Mouse (Mus musculus): ENCODE results near the gene Tmc8. TPM values are rescaled to one million over a fixed set of nuclear protein-coding genes. Genes with fewer than 3 reads are reported as not detected.
"Not testable (repeated sequence)": the region's sequence is repeated elsewhere in the genome, so short reads cannot be mapped to it uniquely, and the experiment has no call there.

The Tmc8 gene
- total RNA-seq, 2 experiments from 2014 or later = 3.2 to 4.3 TPM

DNA sequence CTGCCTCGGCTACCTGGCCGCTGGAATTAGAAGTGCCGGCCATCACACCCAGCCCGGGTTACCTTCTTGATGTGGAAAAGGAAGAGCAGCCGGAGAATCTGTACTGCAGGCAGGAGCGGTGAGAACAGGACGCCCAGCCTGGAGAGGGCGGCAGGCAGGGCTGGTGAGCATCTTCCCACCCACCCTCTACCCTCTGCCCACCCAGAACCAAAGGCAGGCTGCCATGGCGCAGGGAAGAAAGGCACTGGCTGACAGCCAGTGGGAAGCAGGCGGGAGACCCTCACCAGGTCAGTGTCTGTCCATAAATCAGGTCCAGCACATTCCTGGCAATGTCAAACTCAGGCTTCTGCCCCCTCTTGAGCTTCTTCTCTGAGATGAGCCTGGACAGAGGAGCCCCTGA, 11.5 kb upstream of the Tmc8 start:
- DNase-seq (ENCODE audit: low spot score in 2 of 2) = no peak

GRCm38 (mm10) chr11:117772352-117772751, 9.5 kb upstream of the Tmc8 start:
- DNase-seq (ENCODE audit: low spot score in 2 of 2) = no peak

DNA sequence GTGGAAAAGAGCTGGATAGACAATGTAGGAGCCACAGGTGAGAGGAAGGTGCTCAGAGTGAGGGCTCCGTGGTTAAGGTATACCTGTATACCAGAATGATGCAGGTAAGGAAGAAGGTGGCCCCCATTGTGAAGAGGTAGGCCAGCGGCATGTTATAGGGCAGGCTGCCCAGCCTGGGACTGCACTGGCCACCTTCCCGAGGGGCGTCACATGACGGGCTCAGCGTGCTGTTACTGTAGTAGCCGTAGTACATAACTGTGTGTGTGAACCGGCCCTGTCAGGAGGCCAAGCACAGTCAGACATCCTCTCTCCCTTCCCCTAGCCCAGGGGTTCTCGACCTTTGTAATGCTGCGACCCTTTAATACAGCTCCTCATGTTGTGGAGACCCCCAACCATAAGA, 7.0 kb upstream of the Tmc8 start:
- DNase-seq (ENCODE audit: low spot score in 2 of 2) = no peak

- DNase-seq (ENCODE audit: low spot score in 2 of 2) = no peak
Measured at GRCm38 (mm10) chr11:117775540-117775939, 6.3 kb upstream of the Tmc8 start.

DNA sequence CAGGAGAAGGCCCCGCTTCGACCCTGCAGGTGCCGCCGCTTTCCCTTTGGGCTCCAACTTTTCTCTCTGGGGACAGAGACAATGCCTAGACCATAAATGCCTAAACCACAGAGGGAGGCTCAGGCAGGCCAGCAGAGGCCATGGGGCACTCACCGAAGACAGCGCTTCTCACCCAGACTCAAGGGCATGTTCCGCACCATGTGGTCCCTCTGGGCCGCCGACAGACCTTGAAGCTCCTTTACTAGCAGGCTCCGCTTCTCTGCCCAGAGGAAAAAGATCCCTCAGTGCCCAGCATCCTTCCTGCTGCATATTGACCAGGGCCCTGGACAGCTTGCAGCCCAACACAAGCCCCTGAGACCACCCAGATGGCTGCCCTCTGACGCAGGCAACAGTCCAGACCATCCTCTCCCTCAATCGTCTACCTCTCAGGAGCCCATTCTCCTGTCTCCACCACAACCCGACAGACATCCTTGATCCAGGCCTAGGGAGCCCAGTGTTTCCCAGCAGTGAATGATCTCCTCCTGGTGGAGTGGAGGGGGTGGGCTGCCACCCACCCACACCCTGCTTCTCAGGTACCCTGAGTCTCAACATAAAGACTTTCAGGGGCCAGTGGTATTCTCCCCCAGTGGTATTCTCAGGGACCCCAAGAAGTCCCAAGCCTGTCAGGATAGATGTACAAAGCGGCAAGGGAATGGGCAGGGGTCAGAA, 5.6 kb upstream of the Tmc8 start:
- DNase-seq (ENCODE audit: low spot score in 2 of 2) = peak in 1 of 2 experiments; percentile 27

DNA sequence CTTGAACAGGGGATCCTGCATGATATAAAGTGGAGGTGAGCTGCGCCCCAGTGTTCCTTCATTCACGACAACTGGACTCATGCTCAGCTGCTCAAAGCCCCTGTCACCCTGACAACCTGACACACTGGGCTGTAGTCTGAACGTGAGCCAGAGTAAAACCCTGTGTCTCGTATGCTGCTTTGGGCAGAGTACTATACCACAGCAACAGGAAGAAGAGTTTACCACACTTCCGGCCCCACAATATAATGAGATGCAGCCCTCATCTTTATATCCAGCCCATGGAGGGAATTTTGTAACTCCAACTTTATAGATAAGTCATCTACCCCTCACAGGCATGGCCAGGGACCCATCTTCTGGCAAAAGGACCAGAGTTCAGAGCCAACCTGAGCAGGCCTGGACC, 4.8 kb upstream of the Tmc8 start:
- DNase-seq (ENCODE audit: low spot score in 2 of 2) = no peak

DNA sequence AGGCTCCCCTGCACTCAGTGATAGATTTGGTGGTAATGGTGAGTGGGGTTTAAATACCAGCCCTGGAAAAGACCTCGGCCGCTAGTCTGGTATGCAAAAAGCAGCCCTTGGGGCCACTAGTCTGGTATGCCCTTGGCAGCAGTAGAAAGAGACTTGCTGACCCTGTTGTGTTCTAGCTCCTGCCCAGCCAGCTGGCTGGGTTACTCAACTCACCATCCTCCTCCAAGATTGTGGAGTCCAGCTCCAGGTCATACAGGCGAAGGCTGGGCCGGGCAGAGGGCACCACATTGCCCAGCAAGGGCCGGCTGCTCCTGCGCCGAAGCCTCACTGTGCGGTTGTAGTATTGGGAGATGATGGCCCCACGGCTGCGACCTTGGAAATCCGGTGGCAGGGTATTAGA, 3.8 kb upstream of the Tmc8 start:
- DNase-seq (ENCODE audit: low spot score in 2 of 2) = no peak

DNA sequence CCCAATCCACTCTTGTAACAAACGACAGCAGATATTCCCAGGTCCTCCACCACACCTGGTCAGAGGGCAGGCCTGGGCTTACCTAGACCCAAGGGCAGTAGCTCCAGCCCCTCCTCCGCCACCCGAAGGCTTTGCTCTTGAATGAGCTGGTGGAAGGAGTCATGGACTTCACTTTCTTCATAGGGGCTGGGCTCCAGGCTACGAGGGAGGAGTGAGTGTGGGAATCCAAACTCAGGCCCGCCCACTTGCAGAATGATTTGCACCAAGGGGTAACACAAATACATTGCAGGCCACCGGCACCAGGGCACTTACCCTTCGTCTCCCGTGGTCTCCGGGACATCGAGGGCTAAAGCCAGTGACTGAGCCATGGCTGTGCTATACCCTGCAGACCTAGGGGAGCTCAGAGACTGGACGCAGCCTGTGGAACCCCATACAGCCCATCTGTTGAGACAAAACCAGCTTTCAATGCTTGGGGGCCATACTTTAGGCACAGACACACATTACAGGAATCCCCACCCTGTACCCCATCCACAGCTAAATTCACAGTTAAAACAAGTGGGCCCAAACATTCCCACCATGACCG, 2.9 kb upstream of the Tmc8 start:
- DNase-seq (ENCODE audit: low spot score in 2 of 2) = peak in 1 of 2 experiments; percentile 41

GRCm38 (mm10) chr11:117779434-117780198, 2.3 kb upstream of the Tmc8 start:
- peak; percentile 69 to 70 for DNase-seq (ENCODE audit: low spot score in 2 of 2)

- no peak for DNase-seq (ENCODE audit: low spot score in 2 of 2)
Measured at GRCm38 (mm10) chr11:117780199-117780515, 1.7 kb upstream of the Tmc8 start.

DNA sequence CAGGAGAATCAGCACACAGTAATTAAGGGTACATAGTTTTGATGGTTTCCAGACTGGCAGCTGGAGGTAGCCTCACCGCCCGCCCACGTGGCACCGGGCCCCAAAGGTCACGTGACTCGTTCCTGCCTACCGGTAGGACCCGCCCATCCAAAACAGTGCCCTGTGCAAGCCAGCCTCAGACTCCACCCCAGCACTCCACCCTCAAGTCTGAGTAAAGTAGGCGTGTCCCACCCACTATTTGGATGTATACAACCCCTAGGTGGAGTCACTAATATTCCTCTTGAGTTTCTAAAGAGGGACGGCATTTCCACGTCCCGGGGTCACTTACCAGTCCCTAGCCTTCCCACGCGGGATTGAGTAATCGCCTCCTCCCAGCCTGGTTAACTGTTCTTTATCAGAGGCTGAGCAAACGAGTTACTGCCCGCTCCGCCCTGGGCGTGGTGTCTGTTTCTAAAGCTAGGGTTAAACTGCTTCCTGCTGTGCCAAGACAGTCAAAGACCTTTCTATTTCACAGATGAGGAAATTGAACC, 1.2 kb upstream of the Tmc8 start:
- DNase-seq (ENCODE audit: low spot score in 2 of 2) = peak; percentile 75 to 77

DNA sequence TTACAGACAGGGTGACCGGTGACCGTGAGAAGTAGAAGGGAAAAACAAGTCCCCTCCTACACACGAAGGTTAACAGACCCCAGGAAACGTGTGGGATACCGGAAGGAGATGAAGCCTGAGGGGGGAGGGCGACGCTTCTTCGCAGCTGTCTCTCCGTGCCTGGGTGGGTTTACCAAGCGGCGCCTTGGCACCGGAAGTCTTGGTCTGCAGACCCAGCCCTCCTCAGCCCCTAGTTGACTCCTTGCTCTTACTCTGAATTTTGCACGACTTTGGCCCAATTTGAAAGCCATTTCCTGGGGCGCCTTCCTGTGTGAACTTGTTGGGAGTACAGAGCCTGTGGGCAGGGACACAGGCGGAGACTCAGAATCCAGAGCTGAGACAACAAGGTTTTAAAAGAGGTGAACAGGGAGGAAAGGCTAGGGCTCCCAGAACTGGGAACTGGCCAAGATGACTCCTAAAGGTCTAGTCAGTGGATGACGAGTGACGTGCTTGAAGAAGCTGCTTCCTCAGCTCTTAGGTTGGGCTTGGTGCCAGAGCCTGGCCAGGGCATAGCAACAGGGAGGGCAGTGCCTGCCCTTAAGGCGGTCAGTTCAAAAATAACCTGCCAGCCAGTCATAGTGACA, 566 bp upstream of the Tmc8 start:
- DNase-seq (ENCODE audit: low spot score in 2 of 2) = peak; percentile 72 to 76

DNA sequence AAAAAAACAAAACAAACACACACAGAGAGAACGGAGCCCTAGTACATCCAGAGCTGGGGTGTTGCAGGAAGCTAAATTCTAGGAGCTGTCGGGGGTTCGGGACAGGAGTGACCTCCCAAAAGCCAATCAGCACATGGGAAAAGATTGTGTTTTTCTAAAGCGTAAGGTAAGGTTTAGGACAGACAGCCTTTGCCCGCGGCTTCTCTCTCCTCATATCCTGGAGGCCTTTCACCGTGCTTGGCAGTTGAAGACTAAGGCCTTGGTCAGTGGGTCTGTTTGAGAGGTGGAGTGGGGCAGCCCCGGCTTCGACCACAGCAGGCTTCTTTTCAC, 794 bp downstream of the Tmc8 start:
- DNase-seq (ENCODE audit: low spot score in 2 of 2) = no peak

- peak; percentile 40 to 59 for DNase-seq (ENCODE audit: low spot score in 2 of 2)
Measured at GRCm38 (mm10) chr11:117783089-117783488, 1.2 kb downstream of the Tmc8 start.

GRCm38 (mm10) chr11:117783683-117784309, 1.9 kb downstream of the Tmc8 start:
- no peak for DNase-seq (ENCODE audit: low spot score in 2 of 2)

DNA sequence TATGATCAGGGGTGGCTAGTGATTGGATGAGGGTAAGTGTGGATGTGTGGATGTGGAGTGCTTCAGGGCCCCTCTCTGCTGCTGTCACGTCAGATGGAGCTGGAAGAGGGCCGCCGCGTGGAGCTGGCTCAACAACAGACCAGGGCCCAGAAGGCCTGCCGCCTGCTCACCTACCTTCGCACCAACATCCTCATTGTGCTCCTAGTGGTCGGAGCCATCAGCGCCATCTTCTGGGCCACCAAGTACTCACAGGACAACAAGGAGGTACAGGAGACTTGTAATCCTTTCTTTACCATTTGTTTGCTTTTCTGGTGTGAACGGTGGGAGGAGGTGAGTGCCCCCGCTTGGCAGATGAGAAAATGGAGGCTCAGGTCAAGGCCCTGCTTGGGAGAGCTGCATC, 4.4 kb downstream of the Tmc8 start:
- peak; percentile 51 to 63 for DNase-seq (ENCODE audit: low spot score in 2 of 2)

- DNase-seq (ENCODE audit: low spot score in 2 of 2) = not testable (repeated sequence)
Measured at GRCm38 (mm10) chr11:117788481-117788880, 6.6 kb downstream of the Tmc8 start.

DNA sequence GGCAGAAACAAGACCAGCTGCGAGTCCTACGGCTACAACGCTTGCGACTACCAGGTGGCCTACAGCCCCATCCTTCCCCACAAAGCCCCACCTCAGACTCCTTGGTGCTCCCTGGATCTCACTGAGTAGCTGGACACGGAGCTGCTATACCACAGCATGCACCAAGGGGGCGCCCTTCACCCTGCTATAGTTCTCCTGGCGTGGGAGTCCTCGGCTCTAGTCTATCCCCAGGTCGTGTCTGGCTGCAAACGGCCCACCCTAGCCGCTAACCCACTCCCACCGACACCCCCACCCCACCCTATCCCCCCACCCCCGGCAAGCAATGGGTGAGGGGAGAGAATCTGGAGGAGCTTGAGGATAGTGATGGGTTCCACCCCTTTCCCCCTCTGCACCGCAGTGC, 8.4 kb downstream of the Tmc8 start:
- DNase-seq (ENCODE audit: low spot score in 2 of 2) = peak; percentile 64 to 73

DNA sequence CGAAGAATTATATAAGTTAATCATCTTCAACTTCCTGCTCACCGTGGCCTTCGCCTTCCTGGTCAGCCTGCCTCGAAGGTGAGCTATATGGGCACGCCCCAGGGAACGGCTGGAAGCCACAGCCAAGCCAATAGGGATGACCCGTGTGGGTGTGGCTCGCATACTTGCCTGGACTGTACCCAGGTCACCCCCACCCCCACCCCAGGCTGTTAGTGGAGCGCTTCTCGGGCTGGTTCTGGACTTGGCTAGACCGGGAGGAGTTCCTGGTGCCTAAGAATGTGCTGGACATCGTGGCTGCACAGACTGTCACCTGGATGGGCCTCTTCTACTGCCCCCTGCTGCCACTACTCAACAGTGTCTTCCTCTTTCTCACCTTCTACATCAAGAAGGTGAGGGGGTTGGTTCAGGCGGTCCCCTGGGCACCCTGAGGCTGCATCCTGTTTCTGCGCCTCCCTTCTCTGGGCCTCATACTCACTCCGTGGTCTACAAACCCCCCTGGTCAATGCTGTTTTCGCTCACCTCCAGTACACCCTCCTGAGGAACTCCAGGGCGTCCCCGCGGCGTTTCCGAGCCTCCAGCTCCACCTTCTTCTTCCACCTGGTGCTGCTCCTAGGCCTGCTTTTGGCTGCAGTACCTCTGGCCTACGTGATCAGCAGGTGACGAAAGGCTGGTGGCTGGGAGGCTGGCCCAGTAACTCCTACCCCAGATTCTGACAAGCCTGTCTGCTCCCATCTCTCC, 9.0 kb downstream of the Tmc8 start:
- no peak for DNase-seq (ENCODE audit: low spot score in 2 of 2)

GRCm38 (mm10) chr11:117791441-117791761, 9.5 kb downstream of the Tmc8 start:
- no peak for DNase-seq (ENCODE audit: low spot score in 2 of 2)

All from adrenal gland, adult 18-20 months (tissue).